Comparison of ENCODE assay signal across 8 mouse cellular contexts in genomic region chr8:58912840-58913639, GRCm38 (mm10). TPM values are rescaled to one million over a fixed set of nuclear protein-coding genes. Genes with fewer than 3 reads are reported as not detected.
DNase-seq lines count a peak whose midpoint lies in the region; ATAC-seq and TF ChIP-seq lines count a peak whose summit lies in the region.

No protein-coding gene starts in this region.

- H3K4me3 ChIP-seq in left cerebral cortex, adult 2 months, result peak overlapping the region; percentile 71
- peak overlapping the region; percentile 71 for H3K4me3 ChIP-seq in neural tube, embryonic 15.5 days (replicated peaks)

- no peaks in the 10 kb centered on the region for H3K9me3 ChIP-seq in neural tube, embryonic 15.5 days (replicated peaks)

- peak overlapping the region; percentile 60 for H3K27ac ChIP-seq in left cerebral cortex, adult 2 months
- peak overlapping the region; percentile 83 for H3K27ac ChIP-seq in neural tube, embryonic 15.5 days (replicated peaks)

- peak overlapping the region; percentile 83 for H3K9ac ChIP-seq in neural tube, embryonic 15.5 days (replicated peaks)

- H3K36me3 ChIP-seq in neural tube, embryonic 15.5 days, result no peaks in the 10 kb centered on the region

- H3K27me3 ChIP-seq in neural tube, embryonic 15.5 days (replicated peaks), result no peaks in the 10 kb centered on the region

- DNase-seq in left cerebral cortex, adult 2 months (ENCODE audit: extremely low spot score in 1 of 2, low spot score in 2 of 2), result peak; percentile 23 to 38
- DNase-seq in left cerebral cortex, adult 11 months (ENCODE audit: low spot score), result no peak
- DNase-seq in embryo, embryonic 10 days (ENCODE audit: low spot score), result peak; percentile 64
- peak; percentile 10 for DNase-seq in heart, postnatal 4 days
- DNase-seq in left cerebral cortex, postnatal 4 days, result peak; percentile 35
- DNase-seq in lung, postnatal 4 days, result no peak

- ATAC-seq in neural tube, embryonic 15.5 days (ENCODE audit: low FRiP score), result peak; percentile 85
- ATAC-seq in megakaryocyte progenitor cell, adult 5-6 weeks (replicated peaks; ENCODE audit: poor library complexity), result no peak

- peaks cover 5% of the 10 kb centered on the region; the same call in 1 of the 2 replicates for H3K4me1 ChIP-seq in neural tube, embryonic 15.5 days

- intact Hi-C loops in left cerebral cortex, adult 2 months (cut with DNase I), result loop anchor here (5.0 kb wide), 1 partner anchor 346 kb away; no protein-coding TSS in a partner anchor
- intact Hi-C loops in left cerebral cortex, postnatal 4 days (cut with DNase I), result no loop called here

- WGBS in neural tube, embryonic 15.5 days, result 2% methylated on average over 30 of the region's 30 CpGs

- TF ChIP-seq CTCF in left cerebral cortex, adult 2 months (IDR thresholded peaks at IDR 0.05), result no peak

- H3K4me2 ChIP-seq in neural tube, embryonic 15.5 days, result peak overlapping the region; percentile 90

RNA-seq across cellular contexts. Expression of gene Galntl6, which starts 0.6 kb away (rescaled TPM):
- total RNA-seq in left cerebral cortex, adult 2 months (2021), result 10 to 100 TPM; 25.7 to 28.0 TPM
- total RNA-seq in heart, postnatal 4 days (2021), result not detected
- total RNA-seq in left cerebral cortex, postnatal 4 days (2021), result 10 to 100 TPM; 61.1 to 62.9 TPM
- polyA plus RNA-seq in neural tube, embryonic 15.5 days (2015; fragmentation: Nextera tagmentation; extraction: Ambion mirVana), result 17.1 and 21.3 TPM in 2 replicates
- total RNA-seq in megakaryocyte progenitor cell, adult 5-6 weeks (2015), result not detected in 2 replicates
- not detected in 2 replicates for total RNA-seq in megakaryocyte progenitor cell, adult 5-6 weeks (2017)

RNA-seq across cellular contexts. Expression of gene BC030500, which starts 1.5 kb away (rescaled TPM):
- total RNA-seq in left cerebral cortex, adult 2 months (2021), result 10 to 100 TPM in 1 of 2 experiments, 1 to 10 TPM in 1; 8.4 to 11.2 TPM
- not detected for total RNA-seq in heart, postnatal 4 days (2021)
- 10 to 100 TPM; 14.8 to 17.6 TPM for total RNA-seq in left cerebral cortex, postnatal 4 days (2021)
- 14.7 and 15.6 TPM in 2 replicates for polyA plus RNA-seq in neural tube, embryonic 15.5 days (2015; fragmentation: Nextera tagmentation; extraction: Ambion mirVana)
- not detected in 2 replicates for total RNA-seq in megakaryocyte progenitor cell, adult 5-6 weeks (2015)
- total RNA-seq in megakaryocyte progenitor cell, adult 5-6 weeks (2017), result not detected in 2 replicates

Comparison
In these comparisons a context has a peak if more than half of its experiments do, and no peak if none do; other contexts are left out.
1. DNase-seq: peak in left cerebral cortex, adult 2 months (2 of 2), embryo, embryonic 10 days (single experiment), heart, postnatal 4 days (single experiment) and left cerebral cortex, postnatal 4 days (single experiment); none in left cerebral cortex, adult 11 months (single experiment) and lung, postnatal 4 days (0 of 2).
2. RNA of gene Galntl6, which starts 0.6 kb away (total RNA-seq): 61.1 to 62.9 TPM in left cerebral cortex, postnatal 4 days and 25.7 to 28.0 TPM in left cerebral cortex, adult 2 months; not detected in heart, postnatal 4 days and not detected in megakaryocyte progenitor cell, adult 5-6 weeks; every median in the first group is over 10 times any median in the second.
3. RNA of gene BC030500, which starts 1.5 kb away (total RNA-seq): 14.8 to 17.6 TPM in left cerebral cortex, postnatal 4 days and 8.4 to 11.2 TPM in left cerebral cortex, adult 2 months; not detected in heart, postnatal 4 days and not detected in megakaryocyte progenitor cell, adult 5-6 weeks; every median in the first group is over 4 times any median in the second.